Comparison of ENCODE assay signal across 13 mouse cellular contexts in the genomic region with DNA sequence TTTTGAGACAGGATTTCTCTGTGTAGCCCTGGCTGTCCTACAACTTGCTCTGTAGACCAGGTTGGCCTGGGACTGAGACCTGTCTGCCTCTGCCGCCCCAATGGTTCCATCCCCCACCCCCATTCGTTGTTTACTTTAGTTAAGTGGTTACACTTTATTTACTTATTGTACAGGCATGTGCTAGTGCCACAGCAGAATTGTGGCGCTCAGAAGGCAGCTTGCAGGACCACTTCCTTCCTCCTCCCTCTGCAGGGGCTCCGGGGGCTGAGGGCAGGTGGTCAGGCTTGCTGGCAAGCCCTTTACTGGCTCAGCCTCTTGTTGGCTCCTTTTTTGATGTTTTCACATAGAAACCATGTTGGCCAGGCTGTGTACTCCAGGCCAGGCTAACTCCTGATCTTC. TPM values are rescaled to one million over a fixed set of nuclear protein-coding genes. Genes with fewer than 3 reads are reported as not detected.
DNase-seq lines count a peak whose midpoint lies in the region; ATAC-seq and TF ChIP-seq lines count a peak whose summit lies in the region.
"Had no signal": no experiment of that assay in that cellular context is flagged by ENCODE, and none has a peak within 500 bp of the region (broad histone marks: within the 10 kb centered on the region; RNA-seq: fewer than 3 reads in every experiment).

No protein-coding gene starts in this region.

- H3K36me3 ChIP-seq in heart, postnatal 0 days (replicated peaks; ENCODE audit: control insufficient read depth, insufficient read depth, low read length) = no peaks in the 10 kb centered on the region
- H3K36me3 ChIP-seq in limb, embryonic 13.5 days = no peaks in the 10 kb centered on the region

- WGBS in heart, postnatal 0 days = 28% methylated on average over 4 of the region's 4 CpGs
- 23% methylated on average over 4 of the region's 4 CpGs for WGBS in limb, embryonic 13.5 days

- H3K4me3 ChIP-seq in heart, postnatal 0 days (ENCODE audit: low read depth, low read length) = peak overlapping the region; percentile 43
- H3K4me3 ChIP-seq in limb, embryonic 13.5 days = peak overlapping the region; percentile 43

- DNase-seq in heart, postnatal 0 days (ENCODE audit: low spot score) = no peak
- no peak for DNase-seq in heart, postnatal 36 days
- DNase-seq in spleen, postnatal 36 days (ENCODE audit: low spot score in 2 of 2) = peak; percentile 31 to 37
- DNase-seq in spleen, adult 12 weeks (ENCODE audit: low spot score) = no peak
- peak; percentile 56 for DNase-seq in thymus, postnatal 4 days
- no peak for DNase-seq in embryo, embryonic 10.5 days (ENCODE audit: low spot score)
- DNase-seq: adrenal gland, adult 8-10 months; cerebellum, postnatal 14 days; forebrain, postnatal 0 days had no signal

- no peak for ATAC-seq in heart, postnatal 0 days (ENCODE audit: insufficient read depth, low read depth)
- no peak for ATAC-seq in limb, embryonic 13.5 days (ENCODE audit: low FRiP score, low read depth)
- ATAC-seq in frontal cortex, adult (ENCODE audit: low TSS enrichment) = no peak
- ATAC-seq: forebrain, postnatal 0 days had no signal

- intact Hi-C loops in heart, postnatal 36 days (cut with DNase I) = no loop called here

- H3K4me1 ChIP-seq in heart, postnatal 0 days (ENCODE audit: control insufficient read depth, insufficient read depth) = no peaks in the 10 kb centered on the region; the same call in 1 of the 2 replicates
- H3K4me1 ChIP-seq in limb, embryonic 13.5 days = peaks cover 14% of the 10 kb centered on the region

- no peak overlapping the region for H3K9ac ChIP-seq in heart, postnatal 0 days (replicated peaks; ENCODE audit: low read depth, low read length)
- no peak overlapping the region for H3K9ac ChIP-seq in limb, embryonic 13.5 days
- H3K9ac ChIP-seq: forebrain, postnatal 0 days had no signal

- no peak for TF ChIP-seq CTCF in heart, postnatal 0 days (IDR thresholded peaks at IDR 0.05; ENCODE audit: low read depth)

- no peaks in the 10 kb centered on the region for H3K9me3 ChIP-seq in heart, postnatal 0 days (replicated peaks; ENCODE audit: control insufficient read depth, low read length)
- H3K9me3 ChIP-seq in limb, embryonic 13.5 days = no peaks in the 10 kb centered on the region
- H3K9me3 ChIP-seq: G1E had no signal

- peaks cover 28% of the 10 kb centered on the region for H3K27me3 ChIP-seq in heart, postnatal 0 days (ENCODE audit: control insufficient read depth, insufficient read depth, low read length)
- peaks cover 68% of the 10 kb centered on the region for H3K27me3 ChIP-seq in limb, embryonic 13.5 days

- H3K4me2 ChIP-seq in heart, postnatal 0 days (ENCODE audit: low read depth, low read length) = peak overlapping the region; percentile 58
- peak overlapping the region; percentile 63 for H3K4me2 ChIP-seq in limb, embryonic 13.5 days (replicated peaks)

- H3K27ac ChIP-seq in heart, postnatal 0 days (ENCODE audit: low read depth) = no peak overlapping the region
- H3K27ac ChIP-seq in limb, embryonic 13.5 days = no peak overlapping the region

- no peak for TF ChIP-seq EP300 in heart, postnatal 0 days (IDR thresholded peaks at IDR 0.05; ENCODE audit: low read depth)

RNA-seq across cellular contexts. Expression of gene Icam1, which starts 1.4 kb away (rescaled TPM):
- 16.2 and 19.1 TPM in 2 replicates for total RNA-seq in heart, postnatal 0 days (2014; rRNA removed; ENCODE audit: low replicate concordance)
- 9.0 and 10.6 TPM in 2 replicates for polyA plus RNA-seq in heart, postnatal 0 days (2015; fragmentation: Nextera tagmentation; extraction: Ambion mirVana)
- total RNA-seq in heart, postnatal 36 days (2021) = 1 to 10 TPM; 8.5 to 9.9 TPM
- polyA plus RNA-seq in limb, embryonic 13.5 days (2015; fragmentation: Nextera tagmentation; extraction: Ambion mirVana) = 12.3 and 13.9 TPM in 2 replicates

RNA-seq across cellular contexts. Expression of gene Icam4, which starts 12.0 kb away (rescaled TPM):
- total RNA-seq in heart, postnatal 0 days (2014; rRNA removed; ENCODE audit: low replicate concordance) = 2.4 TPM in 1 of 2 replicates, not detected in the other
- polyA plus RNA-seq in heart, postnatal 0 days (2015; fragmentation: Nextera tagmentation; extraction: Ambion mirVana) = 1.3 and 1.6 TPM in 2 replicates
- 1 to 10 TPM in 1 of 2 experiments, under 1 TPM in 1; 0.65 to 1.1 TPM for total RNA-seq in heart, postnatal 36 days (2021)
- 0.62 and 2.2 TPM in 2 replicates for polyA plus RNA-seq in limb, embryonic 13.5 days (2015; fragmentation: Nextera tagmentation; extraction: Ambion mirVana)
- total RNA-seq: forebrain, postnatal 0 days; neutrophil, adult 5-6 weeks had no signal
- polyA plus RNA-seq: forebrain, postnatal 0 days had no signal

RNA-seq across cellular contexts. Expression of gene Mrpl4, which starts 14.6 kb away (rescaled TPM):
- 239 and 285 TPM in 2 replicates for total RNA-seq in heart, postnatal 0 days (2014; rRNA removed; ENCODE audit: low replicate concordance)
- 193 and 195 TPM in 2 replicates for polyA plus RNA-seq in heart, postnatal 0 days (2015; fragmentation: Nextera tagmentation; extraction: Ambion mirVana)
- 100 to 1,000 TPM; 139 to 148 TPM for total RNA-seq in heart, postnatal 36 days (2021)
- 131 and 133 TPM in 2 replicates for polyA plus RNA-seq in limb, embryonic 13.5 days (2015; fragmentation: Nextera tagmentation; extraction: Ambion mirVana)

RNA-seq across cellular contexts. Expression of gene Icam5, which starts 14.7 kb away (rescaled TPM):
- total RNA-seq in heart, postnatal 0 days (2014; rRNA removed; ENCODE audit: low replicate concordance) = not detected in 2 replicates
- 0.04 TPM in 1 of 2 replicates, not detected in the other for polyA plus RNA-seq in heart, postnatal 0 days (2015; fragmentation: Nextera tagmentation; extraction: Ambion mirVana)
- total RNA-seq in heart, postnatal 36 days (2021) = not detected
- 0.05 and 0.08 TPM in 2 replicates for polyA plus RNA-seq in limb, embryonic 13.5 days (2015; fragmentation: Nextera tagmentation; extraction: Ambion mirVana)
- total RNA-seq: neutrophil, adult 5-6 weeks had no signal

RNA-seq across cellular contexts. Expression of gene S1pr2, which starts 40.6 kb away (rescaled TPM):
- total RNA-seq in heart, postnatal 0 days (2014; rRNA removed; ENCODE audit: low replicate concordance) = 6.9 and 7.4 TPM in 2 replicates
- polyA plus RNA-seq in heart, postnatal 0 days (2015; fragmentation: Nextera tagmentation; extraction: Ambion mirVana) = 8.5 and 8.6 TPM in 2 replicates
- 1 to 10 TPM; 3.9 to 5.1 TPM for total RNA-seq in heart, postnatal 36 days (2021)
- 60.3 and 66.9 TPM in 2 replicates for polyA plus RNA-seq in limb, embryonic 13.5 days (2015; fragmentation: Nextera tagmentation; extraction: Ambion mirVana)

Comparison
In these comparisons a context has a peak if more than half of its experiments do, and no peak if none do; other contexts are left out.
1. DNase-seq: peak in spleen, postnatal 36 days (2 of 2) and thymus, postnatal 4 days (single experiment); none in heart, postnatal 0 days (single experiment), heart, postnatal 36 days (0 of 2), spleen, adult 12 weeks (single experiment) and embryo, embryonic 10.5 days (single experiment).